Mouse (Mus musculus) kidney, postnatal 14 days (tissue): ENCODE results near the gene Sh3rf1.

Experiments used
- DNase-seq: peaks from one replicate; pipeline ENCODE4 v3.0.0; 2022; ENCODE audit warnings: mixed read lengths

The Sh3rf1 gene

GRCm38 (mm10) chr8:61427916-61428681 is 204.4 kb downstream of the Sh3rf1 start:
- no peak for DNase-seq

DNA sequence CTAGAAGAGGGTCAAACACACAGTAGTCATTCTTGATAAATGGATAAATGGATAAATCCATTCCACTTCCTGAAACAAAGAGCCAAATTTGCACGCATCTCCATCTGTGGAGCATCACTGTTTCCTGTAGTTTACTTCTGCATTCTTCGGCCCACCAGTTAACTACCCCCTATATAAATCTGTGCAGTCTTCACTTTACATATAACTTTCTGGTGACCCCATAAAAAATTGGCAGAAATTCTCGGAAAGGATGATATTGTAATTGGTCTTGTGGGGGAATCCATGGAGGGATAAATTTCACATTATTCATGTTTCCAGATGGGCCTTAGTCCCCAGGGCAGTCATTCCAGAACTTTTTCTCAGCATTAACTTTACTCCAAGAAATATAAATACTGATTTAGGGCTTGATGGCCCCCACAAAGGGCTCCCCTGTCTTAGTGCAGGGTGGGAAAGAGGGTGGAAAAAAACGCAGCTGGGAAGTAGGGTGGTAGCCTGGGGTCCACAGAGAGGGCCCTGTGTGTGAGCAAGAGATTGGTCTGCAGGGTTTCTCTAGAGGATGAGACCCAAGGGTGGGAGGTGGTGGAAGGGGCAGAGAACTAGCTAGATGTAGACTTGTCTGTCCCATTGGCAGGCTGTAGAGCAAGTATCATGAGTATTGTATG is 205.3 kb downstream of the Sh3rf1 start:
- no peak for DNase-seq

- no peak for DNase-seq
Measured at GRCm38 (mm10) chr8:61435481-61435880, 211.8 kb downstream of the Sh3rf1 start.

GRCm38 (mm10) chr8:61436147-61436546 is 212.5 kb downstream of the Sh3rf1 start:
- DNase-seq = no peak

DNA sequence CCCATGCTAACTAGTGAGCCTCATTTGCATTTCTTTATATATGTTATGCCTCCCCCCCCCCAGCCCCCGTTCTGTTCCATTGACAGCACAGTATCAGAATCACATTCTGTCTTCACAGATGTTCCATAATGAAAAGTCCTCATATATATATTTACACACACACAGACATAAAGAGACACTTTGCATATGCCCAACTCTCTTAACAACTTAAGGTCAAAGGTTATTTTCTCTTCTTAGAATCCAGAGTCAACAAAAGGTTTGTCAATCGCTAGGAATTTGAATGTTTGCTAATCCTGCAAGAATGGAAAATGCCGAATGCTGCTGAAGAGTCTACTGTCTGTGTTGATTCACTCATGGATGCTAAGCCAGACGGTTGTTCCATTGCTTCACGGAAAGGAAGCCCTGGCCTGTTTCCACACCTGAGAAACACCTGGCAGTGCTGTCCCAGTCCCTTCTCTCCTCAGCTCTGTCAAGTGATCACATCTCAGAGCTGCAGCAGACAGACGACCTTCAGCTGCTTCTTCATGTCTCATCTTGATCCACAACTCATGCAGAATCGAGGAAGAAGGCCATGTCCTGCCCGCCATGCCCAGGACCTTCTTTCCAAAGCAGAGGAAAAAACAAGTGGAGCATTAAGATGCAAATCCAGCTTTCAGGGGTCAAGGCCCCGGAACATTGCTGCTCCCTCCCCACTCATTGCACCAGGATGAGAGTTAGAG is 213.1 kb downstream of the Sh3rf1 start:
- DNase-seq = peak; percentile 7

DNA sequence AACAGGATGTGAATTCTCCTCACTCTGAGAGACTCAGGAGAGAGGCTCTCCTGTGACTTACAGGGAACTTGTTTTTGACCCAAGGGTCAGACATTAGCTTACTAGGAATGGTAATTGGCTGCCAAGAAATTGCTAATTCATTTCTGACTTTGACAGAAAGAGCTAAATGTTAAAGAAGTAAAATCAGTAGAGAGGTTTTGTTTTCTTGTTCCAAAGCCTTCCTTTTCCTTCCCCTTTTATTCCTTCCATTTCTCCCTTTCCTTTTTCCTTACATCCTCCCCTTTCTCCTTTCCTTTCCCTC is 213.6 kb downstream of the Sh3rf1 start:
- no peak for DNase-seq

DNA sequence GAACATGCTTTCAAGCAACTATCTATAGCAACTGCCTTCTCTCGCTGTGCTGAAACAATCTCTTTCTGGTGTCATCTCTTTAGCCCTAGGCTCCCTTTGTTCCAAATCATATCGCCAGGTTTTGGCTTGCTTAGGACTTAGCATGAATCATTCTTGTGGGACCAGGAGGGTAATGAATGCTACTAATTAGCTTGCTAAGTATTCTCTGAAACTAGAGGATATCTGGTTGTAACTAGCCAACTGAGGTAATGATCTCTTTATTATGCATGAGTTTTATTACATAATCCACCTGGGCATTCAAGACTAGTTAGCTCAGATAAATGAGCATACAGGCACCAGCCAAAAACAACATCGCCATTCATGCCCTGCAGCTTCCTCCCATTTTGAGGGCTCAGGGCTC is 219.3 kb downstream of the Sh3rf1 start:
- DNase-seq = no peak

DNA sequence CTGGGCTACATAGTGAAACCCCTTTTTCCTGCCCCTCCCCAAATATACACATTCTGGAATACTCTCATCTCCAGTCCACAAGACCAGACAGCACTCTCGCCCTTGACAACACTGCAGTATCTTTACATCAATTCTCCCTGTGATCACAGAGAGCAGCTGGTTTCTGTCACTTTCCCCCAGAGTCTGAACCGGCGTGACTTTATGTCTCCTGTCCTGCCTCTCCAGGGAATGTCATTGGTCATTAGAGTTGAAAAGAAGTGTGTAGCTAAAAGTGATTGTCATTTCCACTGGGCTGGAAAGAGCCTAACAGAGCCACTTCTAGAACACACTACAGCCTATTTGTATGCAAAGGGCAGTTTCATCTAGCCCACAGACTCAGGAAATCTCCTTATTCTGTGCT is 220.7 kb downstream of the Sh3rf1 start:
- DNase-seq = no peak
